Mouse (Mus musculus): Measurements from ENCODE around the gene Ddx28.

DNA sequence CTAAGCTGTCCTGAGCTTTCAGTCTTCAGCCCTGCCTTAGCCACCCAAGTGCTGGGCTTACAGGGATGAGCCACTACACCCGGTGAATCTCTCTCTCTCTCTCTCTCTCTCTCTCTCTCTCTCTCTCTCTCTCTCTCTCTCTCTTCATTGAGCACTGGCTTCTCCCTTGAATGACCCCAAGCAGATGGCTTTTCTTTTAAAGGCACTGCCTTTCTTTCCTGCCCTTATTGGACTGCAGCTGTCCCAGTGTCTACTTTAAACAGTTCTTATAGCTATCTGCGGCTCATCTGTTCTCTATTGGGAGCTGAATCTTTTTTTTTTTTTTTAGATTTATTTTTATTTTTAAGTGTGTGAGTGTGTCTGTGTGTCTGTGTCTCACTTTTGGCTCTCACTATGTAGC, 31.4 kb upstream of the Ddx28 start:
- TF ChIP-seq POLR2A (IDR thresholded peaks at IDR 0.05; ENCODE audit: low read depth, low read length) (no peak), CTCF (conservative IDR thresholded peaks at IDR 0.05; ENCODE audit: insufficient read depth, insufficient read length, low read depth, low read length) (no peak)
